ENCODE assay signal across 17 mouse cellular contexts in genomic region chr14:31957211-31957638, GRCm38 (mm10).
DNase-seq lines count a peak whose midpoint lies in the region; ATAC-seq and TF ChIP-seq lines count a peak whose summit lies in the region.
"Had no signal": no experiment of that assay in that cellular context is flagged by ENCODE, and none has a peak within 500 bp of the region (broad histone marks: within the 10 kb centered on the region; RNA-seq: fewer than 3 reads in every experiment).

No protein-coding gene starts in this region.

- intact Hi-C loops in gastrocnemius, postnatal 14 days (cut with DNase I; ENCODE audit: low total_unique reads) = loop anchor here (10.0 kb wide), 1 partner anchor 302 kb away; no protein-coding TSS in a partner anchor

- WGBS in kidney, embryonic 15.5 days = 86% methylated on average over 10 of the region's 10 CpGs
- 75% methylated on average over 10 of the region's 10 CpGs for WGBS in heart, postnatal 0 days

- no peaks in the 10 kb centered on the region for H3K4me1 ChIP-seq in kidney, embryonic 15.5 days
- no peaks in the 10 kb centered on the region for H3K4me1 ChIP-seq in heart, postnatal 0 days (ENCODE audit: control insufficient read depth, insufficient read depth)
- H3K4me1 ChIP-seq: embryonic facial prominence, embryonic 12.5 days; hindbrain, embryonic 10.5 days; megakaryocyte, embryonic 14.5 days; neural tube, embryonic 13.5 days had no signal

- DNase-seq in gastrocnemius, postnatal 25 days = peak; percentile 57
- DNase-seq in gastrocnemius, postnatal 14 days = no peak
- peak; percentile 50 for DNase-seq in kidney, adult 9 months
- DNase-seq in adrenal gland, adult 8-10 months = peak; percentile 37
- DNase-seq in heart, postnatal 0 days (ENCODE audit: low spot score) = no peak
- no peak for DNase-seq in left cerebral cortex, adult 11 months (ENCODE audit: low spot score)
- DNase-seq in right cerebral cortex, postnatal 25 days = no peak
- DNase-seq: forebrain, postnatal 0 days had no signal

- no peak overlapping the region for H3K27ac ChIP-seq in kidney, embryonic 15.5 days
- peak overlapping the region; percentile 20; the same call in 1 of the 2 replicates for H3K27ac ChIP-seq in heart, postnatal 0 days (ENCODE audit: low read depth)
- H3K27ac ChIP-seq: embryonic facial prominence, embryonic 12.5 days; hindbrain, embryonic 10.5 days; layer of hippocampus, adult 2 months; left cerebral cortex, adult 2 months; liver, embryonic 15.5 days; neural tube, embryonic 13.5 days had no signal

- ATAC-seq in kidney, embryonic 15.5 days (replicated peaks; ENCODE audit: low FRiP score) = no peak
- ATAC-seq in heart, postnatal 0 days (ENCODE audit: insufficient read depth, low read depth) = no peak
- ATAC-seq: forebrain, postnatal 0 days; inflammation-experienced regulatory T-cells, adult 6 months had no signal

- H3K9ac ChIP-seq in kidney, embryonic 15.5 days = no peak overlapping the region
- H3K9ac ChIP-seq in heart, postnatal 0 days (replicated peaks; ENCODE audit: low read depth, low read length) = no peak overlapping the region
- H3K9ac ChIP-seq: embryonic facial prominence, embryonic 12.5 days; forebrain, postnatal 0 days; liver, embryonic 15.5 days; neural tube, embryonic 13.5 days had no signal

- no peaks in the 10 kb centered on the region for H3K9me3 ChIP-seq in kidney, embryonic 15.5 days (replicated peaks)
- H3K9me3 ChIP-seq in heart, postnatal 0 days (replicated peaks; ENCODE audit: control insufficient read depth, low read length) = no peaks in the 10 kb centered on the region
- H3K9me3 ChIP-seq: embryonic facial prominence, embryonic 12.5 days; hindbrain, embryonic 10.5 days; liver, embryonic 15.5 days; megakaryocyte, embryonic 14.5 days; neural tube, embryonic 13.5 days had no signal

- no peak for TF ChIP-seq CTCF in heart, postnatal 0 days (IDR thresholded peaks at IDR 0.05; ENCODE audit: low read depth)

- H3K27me3 ChIP-seq in kidney, embryonic 15.5 days = no peaks in the 10 kb centered on the region
- H3K27me3 ChIP-seq in heart, postnatal 0 days (ENCODE audit: control insufficient read depth, insufficient read depth, low read length) = no peaks in the 10 kb centered on the region
- H3K27me3 ChIP-seq: embryonic facial prominence, embryonic 12.5 days; neural tube, embryonic 13.5 days had no signal

- 0 out of 2 replicates have a peak, but pooled peaks have one; percentile 13 for TF ChIP-seq EP300 in heart, postnatal 0 days (IDR thresholded peaks at IDR 0.05; ENCODE audit: low read depth)

- no peaks in the 10 kb centered on the region for H3K36me3 ChIP-seq in kidney, embryonic 15.5 days
- H3K36me3 ChIP-seq in heart, postnatal 0 days (replicated peaks; ENCODE audit: control insufficient read depth, insufficient read depth, low read length) = no peaks in the 10 kb centered on the region
- H3K36me3 ChIP-seq: embryonic facial prominence, embryonic 12.5 days; hindbrain, embryonic 10.5 days; liver, embryonic 15.5 days; neural tube, embryonic 13.5 days had no signal

- no peak overlapping the region for H3K4me3 ChIP-seq in kidney, embryonic 15.5 days (replicated peaks)
- H3K4me3 ChIP-seq in heart, postnatal 0 days (ENCODE audit: low read depth, low read length) = no peak overlapping the region
- H3K4me3 ChIP-seq: embryonic facial prominence, embryonic 12.5 days; hindbrain, embryonic 10.5 days; layer of hippocampus, adult 2 months; left cerebral cortex, adult 2 months; liver, embryonic 15.5 days; megakaryocyte, embryonic 14.5 days; neural tube, embryonic 13.5 days had no signal

- no peak overlapping the region for H3K4me2 ChIP-seq in kidney, embryonic 15.5 days
- no peak overlapping the region for H3K4me2 ChIP-seq in heart, postnatal 0 days (ENCODE audit: low read depth, low read length)
- H3K4me2 ChIP-seq: embryonic facial prominence, embryonic 12.5 days; liver, embryonic 15.5 days; neural tube, embryonic 13.5 days had no signal

Comparison
In these comparisons a context has a peak if more than half of its experiments do, and no peak if none do; other contexts are left out.
1. DNase-seq: peak in gastrocnemius, postnatal 25 days (single experiment), kidney, adult 9 months (single experiment) and adrenal gland, adult 8-10 months (single experiment); none in gastrocnemius, postnatal 14 days (single experiment), heart, postnatal 0 days (single experiment), left cerebral cortex, adult 11 months (single experiment) and right cerebral cortex, postnatal 25 days (single experiment).